ENCODE assay signal across 9 mouse cellular contexts in the genomic region with DNA sequence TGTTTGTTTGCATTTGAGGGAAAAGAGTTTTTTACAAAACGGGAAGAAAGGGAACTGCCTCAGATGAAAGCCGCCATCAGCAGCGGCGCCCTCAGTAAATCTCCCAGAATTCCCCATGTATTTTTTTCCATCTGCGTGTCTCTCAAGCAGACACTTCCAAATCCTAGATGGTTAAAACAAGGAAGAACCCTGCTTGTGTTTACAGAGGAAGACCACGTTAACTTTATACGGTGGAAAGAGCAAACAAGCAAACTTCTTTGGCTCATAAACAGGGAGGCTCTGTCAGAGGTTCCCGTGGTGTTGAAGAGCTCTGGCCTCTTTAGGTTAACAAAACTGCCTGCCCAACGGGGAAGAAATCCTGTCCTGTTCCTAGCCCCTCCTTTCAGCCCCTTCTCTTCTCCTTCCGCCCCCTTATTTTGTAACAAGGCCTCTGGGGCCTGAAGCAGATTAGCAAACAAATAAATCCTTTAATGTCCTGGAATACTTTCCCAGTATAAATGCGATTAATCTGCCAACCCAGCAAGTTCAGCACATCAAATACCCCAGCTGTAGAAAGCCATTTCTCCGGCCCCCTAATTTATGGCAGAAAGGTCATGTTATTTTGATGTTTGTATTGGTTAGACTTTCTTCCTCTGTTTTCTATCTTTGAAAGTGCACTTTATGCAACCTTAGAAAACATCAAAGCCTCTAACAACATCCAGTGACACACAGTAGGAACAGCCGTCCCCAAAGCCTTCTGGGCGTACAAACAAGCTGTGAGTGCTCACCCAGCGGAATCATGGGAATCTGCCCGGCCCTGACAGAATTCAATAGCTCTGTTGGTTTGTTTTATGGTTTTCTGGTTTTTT. TPM values are rescaled to one million over a fixed set of nuclear protein-coding genes. Genes with fewer than 3 reads are reported as not detected.
DNase-seq lines count a peak whose midpoint lies in the region; ATAC-seq and TF ChIP-seq lines count a peak whose summit lies in the region.
"Had no signal": no experiment of that assay in that cellular context is flagged by ENCODE, and none has a peak within 500 bp of the region (broad histone marks: within the 10 kb centered on the region; RNA-seq: fewer than 3 reads in every experiment).

No protein-coding gene starts in this region.

- 33% methylated on average over 16 of the region's 16 CpGs for WGBS in lung, embryonic 15.5 days
- 41% methylated on average over 16 of the region's 16 CpGs for WGBS in lung, adult 2 months
- WGBS in hindbrain, embryonic 13.5 days, result 41% methylated on average over 16 of the region's 16 CpGs
- WGBS in liver, embryonic 14.5 days (ENCODE audit: insufficient replicate concordance), result 39% methylated on average over 16 of the region's 16 CpGs
- WGBS in stomach, postnatal 0 days, result 26% methylated on average over 16 of the region's 16 CpGs

- no peaks in the 10 kb centered on the region for H3K36me3 ChIP-seq in lung, embryonic 15.5 days
- H3K36me3 ChIP-seq in hindbrain, embryonic 13.5 days, result no peaks in the 10 kb centered on the region
- no peaks in the 10 kb centered on the region for H3K36me3 ChIP-seq in liver, embryonic 14.5 days (replicated peaks; ENCODE audit: control insufficient read depth, insufficient read depth, low read depth)
- H3K36me3 ChIP-seq in stomach, postnatal 0 days (ENCODE audit: control insufficient read depth, insufficient read depth, low read length), result no peaks in the 10 kb centered on the region

- no peak for TF ChIP-seq POLR2A in lung, adult 2 months (IDR thresholded peaks at IDR 0.05; ENCODE audit: borderline replicate concordance, extremely low read depth, low read depth, low read length)

- peak overlapping the region; percentile 48 for H3K27ac ChIP-seq in lung, embryonic 15.5 days
- H3K27ac ChIP-seq in hindbrain, embryonic 13.5 days, result peak overlapping the region; percentile 73
- H3K27ac ChIP-seq in liver, embryonic 14.5 days, result no peak overlapping the region
- peak overlapping the region; percentile 91 for H3K27ac ChIP-seq in stomach, postnatal 0 days (replicated peaks)

- DNase-seq in lung, adult 2 months, result no peak
- no peak for DNase-seq in liver, embryonic 14.5 days (ENCODE audit: low read depth in 3 of 3, low spot score in 3 of 3)
- DNase-seq in stomach, postnatal 0 days (ENCODE audit: low spot score), result no peak
- no peak for DNase-seq in left cerebral cortex, adult 11 months (ENCODE audit: low spot score)
- no peak for DNase-seq in spleen, postnatal 4 days (ENCODE audit: low spot score in 2 of 2)
- DNase-seq in adipocyte (ENCODE audit: low spot score), result no peak

- no peak for TF ChIP-seq EP300 in liver, embryonic 14.5 days (IDR thresholded peaks at IDR 0.05; ENCODE audit: low read depth)
- TF ChIP-seq EP300 in stomach, postnatal 0 days (optimal IDR thresholded peaks at IDR 0.05), result no peak

- peaks cover 13% of the 10 kb centered on the region for H3K4me1 ChIP-seq in lung, embryonic 15.5 days
- peaks cover 5% of the 10 kb centered on the region for H3K4me1 ChIP-seq in lung, adult 2 months (ENCODE audit: control insufficient read depth, insufficient read depth, low read length)
- peaks cover 22% of the 10 kb centered on the region for H3K4me1 ChIP-seq in hindbrain, embryonic 13.5 days (replicated peaks)
- peaks cover 0 to 6% of the 10 kb centered on the region in 2 experiments; a peak in 2 of 4 replicates for H3K4me1 ChIP-seq in liver, embryonic 14.5 days (replicated peaks; ENCODE audit: control insufficient read depth in 2 of 2, insufficient read depth in 2 of 2, low read length in 1 of 2)
- no peaks in the 10 kb centered on the region; the same call in 1 of the 2 replicates for H3K4me1 ChIP-seq in stomach, postnatal 0 days (replicated peaks; ENCODE audit: control insufficient read depth, insufficient read depth)

- peak overlapping the region; percentile 45 for H3K4me2 ChIP-seq in lung, embryonic 15.5 days
- peak overlapping the region; percentile 36 for H3K4me2 ChIP-seq in hindbrain, embryonic 13.5 days
- H3K4me2 ChIP-seq in liver, embryonic 14.5 days (ENCODE audit: low read depth), result peak overlapping the region; percentile 26
- peak overlapping the region; percentile 45 for H3K4me2 ChIP-seq in stomach, postnatal 0 days (replicated peaks; ENCODE audit: low read depth)

- ATAC-seq in lung, embryonic 15.5 days (ENCODE audit: borderline replicate concordance, extremely low read depth, low FRiP score, low TSS enrichment), result no peak
- no peak for ATAC-seq in hindbrain, embryonic 13.5 days (ENCODE audit: low FRiP score)
- no peak for ATAC-seq in liver, embryonic 14.5 days (ENCODE audit: insufficient read depth)
- no peak for ATAC-seq in stomach, postnatal 0 days (ENCODE audit: low FRiP score, low TSS enrichment)

- H3K9me3 ChIP-seq in lung, embryonic 15.5 days, result no peaks in the 10 kb centered on the region
- no peaks in the 10 kb centered on the region for H3K9me3 ChIP-seq in hindbrain, embryonic 13.5 days
- H3K9me3 ChIP-seq in liver, embryonic 14.5 days (ENCODE audit: control insufficient read depth, low read length), result no peaks in the 10 kb centered on the region
- no peaks in the 10 kb centered on the region for H3K9me3 ChIP-seq in stomach, postnatal 0 days (ENCODE audit: control insufficient read depth, low read length)
- H3K9me3 ChIP-seq: G1E had no signal

- no peak overlapping the region for H3K4me3 ChIP-seq in lung, embryonic 15.5 days
- H3K4me3 ChIP-seq in lung, adult 2 months (replicated peaks; ENCODE audit: extremely low read depth, low read depth, low read length), result no peak overlapping the region
- peak overlapping the region; percentile 9 for H3K4me3 ChIP-seq in hindbrain, embryonic 13.5 days
- H3K4me3 ChIP-seq in liver, embryonic 14.5 days (ENCODE audit: insufficient read depth in 1 of 2, low read depth in 2 of 2, low read length in 2 of 2), result no peak overlapping the region
- H3K4me3 ChIP-seq in stomach, postnatal 0 days (ENCODE audit: low read depth, low read length), result peak overlapping the region; percentile 20

- no peak overlapping the region for H3K9ac ChIP-seq in lung, embryonic 15.5 days
- H3K9ac ChIP-seq in hindbrain, embryonic 13.5 days, result peak overlapping the region; percentile 30; the same call in 1 of the 2 replicates
- no peak overlapping the region for H3K9ac ChIP-seq in liver, embryonic 14.5 days (replicated peaks)
- peak overlapping the region; percentile 45; the same call in 1 of the 2 replicates for H3K9ac ChIP-seq in stomach, postnatal 0 days (ENCODE audit: low read length)

- H3K27me3 ChIP-seq in lung, embryonic 15.5 days, result no peaks in the 10 kb centered on the region
- H3K27me3 ChIP-seq in hindbrain, embryonic 13.5 days, result no peaks in the 10 kb centered on the region
- H3K27me3 ChIP-seq in liver, embryonic 14.5 days (ENCODE audit: control insufficient read depth, insufficient read depth, low read length), result no peaks in the 10 kb centered on the region; the same call in 1 of the 2 replicates
- H3K27me3 ChIP-seq in stomach, postnatal 0 days (ENCODE audit: control insufficient read depth, insufficient read depth, low read length), result no peaks in the 10 kb centered on the region

- no peak for TF ChIP-seq CTCF in lung, adult 2 months (IDR thresholded peaks at IDR 0.05; ENCODE audit: insufficient read depth, low read length)
- TF ChIP-seq CTCF in liver, embryonic 14.5 days (IDR thresholded peaks at IDR 0.05; ENCODE audit: low read depth), result no peak
- no peak for TF ChIP-seq CTCF in stomach, postnatal 0 days (IDR thresholded peaks at IDR 0.05; ENCODE audit: low read depth)

RNA-seq across cellular contexts. Expression of a gene that starts 52.8 kb away (rescaled TPM):
- 15.8 and 16.7 TPM in 2 replicates for polyA plus RNA-seq in lung, embryonic 15.5 days (2015; fragmentation: Nextera tagmentation; extraction: Ambion mirVana)
- 105 and 124 TPM in 2 replicates for polyA plus RNA-seq in lung, adult 2 months (2012; rRNA removed)
- polyA plus RNA-seq in hindbrain, embryonic 13.5 days (2015; fragmentation: Nextera tagmentation; extraction: Ambion mirVana), result 4.4 and 5.7 TPM in 2 replicates
- polyA plus RNA-seq in liver, embryonic 14.5 days (2012; rRNA removed), result 3.4 and 4.0 TPM in 2 replicates
- polyA plus RNA-seq in liver, embryonic 14.5 days (2014; fragmentation: Nextera tagmentation; extraction: Ambion mirVana), result 2.1 and 2.4 TPM in 2 replicates
- 9.4 and 14.1 TPM in 2 replicates for polyA plus RNA-seq in stomach, postnatal 0 days (2015; fragmentation: Nextera tagmentation; extraction: Ambion mirVana)

Comparison
In these comparisons a context has a peak if more than half of its experiments do, and no peak if none do; other contexts are left out.
1. H3K4me3 ChIP-seq: peak in hindbrain, embryonic 13.5 days (single experiment) and stomach, postnatal 0 days (single experiment); none in lung, embryonic 15.5 days (single experiment), lung, adult 2 months (single experiment) and liver, embryonic 14.5 days (0 of 2).
2. H3K9ac ChIP-seq: peak in hindbrain, embryonic 13.5 days (single experiment) and stomach, postnatal 0 days (single experiment); none in lung, embryonic 15.5 days (single experiment) and liver, embryonic 14.5 days (single experiment).
3. Peak in every context shown above with its lines, with median percentiles within 50 percentile points of each other: H3K4me2 ChIP-seq.